Mouse (Mus musculus): ENCODE measurements around the gene Exosc2. TPM values are rescaled to one million over a fixed set of nuclear protein-coding genes. Genes with fewer than 3 reads are reported as not detected.

Gene Exosc2
- 1.2 and 2.0 TPM in 2 replicates for polyA plus RNA-seq (2012; rRNA removed)

DNA sequence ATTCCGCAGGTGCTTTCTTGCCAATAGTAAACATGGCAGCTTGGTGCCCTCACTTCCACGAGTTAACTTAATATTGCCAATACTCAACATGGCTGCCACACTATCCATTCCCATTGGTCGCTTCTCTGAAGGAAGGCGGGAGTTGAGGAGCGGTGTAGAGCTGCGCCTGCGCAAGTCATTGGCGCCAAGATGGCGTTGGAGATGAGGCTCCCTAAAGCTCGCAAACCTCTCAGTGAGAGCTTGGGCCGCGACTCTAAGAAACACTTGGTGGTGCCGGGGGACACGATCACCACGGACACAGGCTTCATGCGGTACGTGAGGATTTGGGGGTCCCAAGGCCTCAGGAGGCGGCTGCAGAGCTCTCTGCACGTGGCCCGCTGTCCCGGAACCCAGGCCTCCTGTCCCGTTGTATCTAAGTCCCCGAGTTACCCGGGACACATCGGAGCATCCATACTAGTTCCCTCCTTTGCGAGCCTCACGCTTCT, at the start of gene Exosc2:
Gene Exosc2 (plus strand): TSS at position 165 of the 485 bp plus-strand sequence.

DNA sequence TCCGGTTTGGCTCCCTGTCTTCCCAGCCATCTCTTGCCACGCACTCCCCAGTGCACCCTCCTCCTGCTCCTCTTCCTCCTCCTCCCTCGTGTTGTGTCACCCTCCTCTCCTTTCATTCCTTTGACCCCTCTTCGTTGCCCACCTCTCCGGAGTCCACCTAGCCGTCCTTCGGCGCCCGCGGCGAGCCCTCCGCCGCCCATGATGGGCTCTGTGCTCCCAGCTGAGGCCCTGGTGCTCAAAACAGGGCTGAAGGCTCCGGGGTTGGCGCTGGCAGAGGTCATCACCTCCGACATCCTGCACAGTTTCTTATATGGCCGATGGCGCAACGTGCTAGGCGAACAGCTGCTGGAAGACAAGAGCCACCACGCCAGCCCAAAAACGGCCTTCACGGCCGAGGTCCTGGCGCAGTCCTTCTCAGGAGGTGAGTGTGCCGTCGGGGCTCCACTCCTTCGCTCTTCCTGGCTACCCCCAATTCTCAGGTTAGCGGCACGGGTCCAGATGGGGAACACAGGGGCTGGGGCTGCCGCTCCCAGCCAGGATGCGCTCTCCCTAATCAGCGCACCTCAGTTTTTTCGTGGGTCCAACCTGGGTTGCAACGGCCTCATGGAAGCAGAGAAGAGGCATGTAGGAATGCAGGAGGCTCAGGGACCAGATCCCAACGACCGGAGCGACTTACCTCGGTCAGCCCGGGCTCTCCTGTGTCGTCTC, 30.5 kb upstream of the Exosc2 start, which contains the start of gene Prdm12:
Gene Prdm12 (plus strand): TSS at position 137 of the 708 bp plus-strand sequence.

DNA sequence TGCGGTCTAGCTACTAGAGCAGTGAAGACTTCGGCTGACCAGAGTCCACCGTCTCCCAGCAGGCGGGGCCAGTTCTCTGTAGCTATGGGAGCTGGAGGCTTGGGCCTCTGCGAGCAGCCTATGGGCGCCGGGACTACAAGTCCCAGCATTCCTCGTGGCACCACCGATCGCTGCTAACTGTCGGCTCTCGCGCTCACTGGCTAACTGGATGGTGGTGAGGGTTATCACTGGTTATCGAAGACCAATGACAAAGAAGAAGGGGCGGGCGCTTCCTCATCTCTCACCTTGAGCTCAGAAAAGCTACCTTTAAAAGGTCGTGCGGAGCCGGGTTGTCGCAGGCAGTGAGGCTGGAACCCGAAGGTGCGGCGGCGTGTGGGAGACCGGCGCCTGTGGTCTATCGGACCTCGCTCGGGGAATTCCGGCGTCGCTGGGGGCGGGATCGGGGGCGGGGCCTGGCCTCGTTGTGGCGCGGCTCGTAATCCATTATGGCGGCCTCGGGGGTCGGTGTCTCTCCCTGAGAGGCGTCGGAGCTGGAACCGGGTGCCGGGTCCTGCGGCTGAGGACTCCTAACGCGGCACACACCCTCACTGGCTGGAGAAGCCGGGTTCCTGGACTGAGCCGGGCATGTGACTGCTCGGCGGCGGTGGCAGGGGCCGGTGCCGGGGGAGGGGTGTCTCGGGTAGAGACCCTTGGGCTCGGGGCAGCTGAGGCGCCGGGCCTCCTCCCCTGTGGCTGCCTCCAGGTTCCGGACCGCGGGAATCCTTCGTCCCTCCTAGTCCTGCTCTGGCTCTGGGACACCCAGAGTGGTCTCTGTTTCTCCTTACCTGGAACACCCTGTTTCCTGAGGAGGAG, 17.8 kb downstream of the Exosc2 start, which contains the start of gene Abl1:
Gene Abl1 (plus strand): TSS at position 303 of the 852 bp plus-strand sequence.

Other genes starting within 250 kb of the Exosc2 start
- 6.9 and 7.0 TPM in 2 replicates for gene Ass1, start 200.5 kb upstream of the Exosc2 start, polyA plus RNA-seq (2012; rRNA removed)
- gene Fubp3, start 98.1 kb upstream of the Exosc2 start, polyA plus RNA-seq (2012; rRNA removed): 19.8 and 20.7 TPM in 2 replicates
- gene Prdm12, start 30.7 kb upstream of the Exosc2 start, polyA plus RNA-seq (2012; rRNA removed): not detected in 2 replicates
- 19.6 and 23.1 TPM in 2 replicates for gene Abl1, start 17.7 kb downstream of the Exosc2 start, polyA plus RNA-seq (2012; rRNA removed)
- not detected in 2 replicates for gene Qrfp, start 139.9 kb downstream of the Exosc2 start, polyA plus RNA-seq (2012; rRNA removed)
- 0.05 and 0.11 TPM in 2 replicates for gene Fibcd1, start 175.3 kb downstream of the Exosc2 start, polyA plus RNA-seq (2012; rRNA removed)
- gene Lamc3, start 216.6 kb downstream of the Exosc2 start, polyA plus RNA-seq (2012; rRNA removed): 0.86 and 1.4 TPM in 2 replicates

Data from stomach, adult 2 months (tissue).